Mouse (Mus musculus): Measurements from ENCODE around the gene Lim2. TPM values are rescaled to one million over a fixed set of nuclear protein-coding genes. Genes with fewer than 3 reads are reported as not detected.

The Lim2 gene
- 0.07 and 0.27 TPM in 2 replicates for polyA plus RNA-seq (2012; ENCODE audit: low replicate concordance)

GRCm38 (mm10) chr7:43427406-43427805 is at the start of gene Lim2:
Gene Lim2, plus strand, starts transcription at chr7:43427670.

GRCm38 (mm10) chr7:43408131-43408553 is 19.3 kb upstream of the Lim2 start, which contains the start of gene Siglecg:
Gene Siglecg, plus strand, starts transcription at chr7:43408204.

GRCm38 (mm10) chr7:43436341-43437255 is 9.1 kb downstream of the Lim2 start, which contains the start of gene Nkg7:
Gene Nkg7, plus strand, starts transcription at chr7:43437073.

GRCm38 (mm10) chr7:43440482-43440881 is 13.0 kb downstream of the Lim2 start, which contains the start of gene Cldnd2:
Gene Cldnd2, plus strand, starts transcription at chr7:43440782.

GRCm38 (mm10) chr7:43443917-43444293 is 16.4 kb downstream of the Lim2 start, which contains the start of the genes Etfb and Gm45233:
Gene Etfb, plus strand, starts transcription at chr7:43444083.
Gene Gm45233, plus strand, starts transcription at chr7:43444128.

GRCm38 (mm10) chr7:43462851-43463250 is 35.4 kb downstream of the Lim2 start, which contains the start of gene Vsig10l:
Gene Vsig10l, plus strand, starts transcription at chr7:43463151.

Other genes with a start within 250 kb of the Lim2 start
- gene Zfp715, start 114.4 kb upstream of the Lim2 start, polyA plus RNA-seq (2012; ENCODE audit: low replicate concordance): 0.98 and 5.1 TPM in 2 replicates
- 1.2 and 1.7 TPM in 2 replicates for gene Siglecf, start 76.3 kb upstream of the Lim2 start, polyA plus RNA-seq (2012; ENCODE audit: low replicate concordance)
- 125 and 150 TPM in 2 replicates for gene Siglecg, start 19.5 kb upstream of the Lim2 start, polyA plus RNA-seq (2012; ENCODE audit: low replicate concordance)
- gene Nkg7, start 9.4 kb downstream of the Lim2 start, polyA plus RNA-seq (2012; ENCODE audit: low replicate concordance): 14.5 and 30.8 TPM in 2 replicates
- gene Cldnd2, start 13.1 kb downstream of the Lim2 start, polyA plus RNA-seq (2012; ENCODE audit: low replicate concordance): 0.22 and 0.27 TPM in 2 replicates
- gene Etfb, start 16.4 kb downstream of the Lim2 start, polyA plus RNA-seq (2012; ENCODE audit: low replicate concordance): 49.3 and 54.9 TPM in 2 replicates
- gene Gm45233, start 16.5 kb downstream of the Lim2 start, polyA plus RNA-seq (2012; ENCODE audit: low replicate concordance): not detected in 2 replicates
- gene Vsig10l, start 35.5 kb downstream of the Lim2 start, polyA plus RNA-seq (2012; ENCODE audit: low replicate concordance): 14.9 and 39.1 TPM in 2 replicates
- 0.04 and 0.28 TPM in 2 replicates for gene Iglon5, start 62.4 kb downstream of the Lim2 start, polyA plus RNA-seq (2012; ENCODE audit: low replicate concordance)
- 0.07 TPM in 1 of 2 replicates, not detected in the other for gene 4931406B18Rik, start 78.3 kb downstream of the Lim2 start, polyA plus RNA-seq (2012; ENCODE audit: low replicate concordance)
- gene Cd33, start 116.8 kb downstream of the Lim2 start, polyA plus RNA-seq (2012; ENCODE audit: low replicate concordance): 11.3 and 17.5 TPM in 2 replicates
- gene Zfp658, start 134.6 kb downstream of the Lim2 start, polyA plus RNA-seq (2012; ENCODE audit: low replicate concordance): 1.1 and 1.3 TPM in 2 replicates
- gene Zfp719, start 151.9 kb downstream of the Lim2 start, polyA plus RNA-seq (2012; ENCODE audit: low replicate concordance): 0.33 and 0.56 TPM in 2 replicates
- gene Zfp819, start 179.5 kb downstream of the Lim2 start, polyA plus RNA-seq (2012; ENCODE audit: low replicate concordance): not detected in 2 replicates
- gene Ceacam18, start 207.0 kb downstream of the Lim2 start, polyA plus RNA-seq (2012; ENCODE audit: low replicate concordance): not detected in 2 replicates
- 8.8 and 9.1 TPM in 2 replicates for gene Siglece, start 232.5 kb downstream of the Lim2 start, polyA plus RNA-seq (2012; ENCODE audit: low replicate concordance)
- gene Ctu1, start 244.3 kb downstream of the Lim2 start, polyA plus RNA-seq (2012; ENCODE audit: low replicate concordance): 10.6 and 22.0 TPM in 2 replicates